Mouse (Mus musculus): Measurements from ENCODE around the gene Catip.
"Not testable (repeated sequence)": the region's sequence is repeated elsewhere in the genome, so short reads cannot be mapped to it uniquely, and the experiment has no call there.

Gene Catip

GRCm38 (mm10) chr1:74383385-74383784 lies 21.5 kb downstream of the Catip start:
- no peak for DNase-seq (ENCODE audit: low spot score in 2 of 2)

DNA sequence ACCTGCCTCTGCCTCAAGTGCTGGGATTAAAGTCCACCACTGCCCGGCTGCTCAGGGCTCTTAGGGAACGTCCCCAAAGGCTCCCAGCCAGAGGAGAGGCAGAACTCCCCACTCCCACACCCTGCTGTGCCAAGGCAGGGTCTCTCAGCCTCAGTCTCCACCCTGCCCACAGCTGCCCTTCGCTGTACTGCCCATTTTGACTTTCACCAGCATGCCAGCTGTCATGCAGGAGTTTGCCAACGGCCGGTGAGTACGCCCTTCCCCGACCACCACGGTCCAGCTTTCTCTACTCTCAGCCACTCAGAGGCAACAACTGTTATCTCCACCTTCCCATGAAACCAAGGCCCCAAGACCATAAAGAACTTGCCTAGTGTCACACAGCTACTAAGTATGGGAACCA lies 22.6 kb downstream of the Catip start:
- DNase-seq (ENCODE audit: low spot score in 2 of 2), result no peak

GRCm38 (mm10) chr1:74385064-74385463 lies 23.2 kb downstream of the Catip start:
- DNase-seq (ENCODE audit: low spot score in 2 of 2), result no peak

GRCm38 (mm10) chr1:74385531-74385930 lies 23.6 kb downstream of the Catip start:
- no peak for DNase-seq (ENCODE audit: low spot score in 2 of 2)

DNA sequence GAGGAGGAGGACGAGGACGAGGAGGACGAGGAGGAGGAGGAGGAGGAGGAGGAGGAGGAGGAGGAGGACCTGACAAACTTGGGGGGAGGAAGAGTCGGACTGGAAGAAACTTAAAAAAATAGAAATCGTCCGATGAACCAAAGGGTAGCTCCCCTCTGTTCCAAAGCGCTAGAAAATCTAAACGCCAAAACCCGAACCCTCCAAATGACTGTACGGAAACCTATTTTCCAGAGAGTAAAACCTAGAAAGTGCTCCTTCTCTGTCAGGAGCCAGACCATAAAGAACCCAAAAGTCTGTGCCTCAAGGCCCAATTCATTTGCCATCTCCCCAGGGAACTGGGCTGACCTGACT lies 24.4 kb downstream of the Catip start:
- no peak for DNase-seq (ENCODE audit: low spot score in 2 of 2)

- DNase-seq (ENCODE audit: low spot score in 2 of 2), result peak; percentile 77 to 81
These were observed 24.9 kb downstream of the Catip start for GRCm38 (mm10) chr1:74386714-74387385.

DNA sequence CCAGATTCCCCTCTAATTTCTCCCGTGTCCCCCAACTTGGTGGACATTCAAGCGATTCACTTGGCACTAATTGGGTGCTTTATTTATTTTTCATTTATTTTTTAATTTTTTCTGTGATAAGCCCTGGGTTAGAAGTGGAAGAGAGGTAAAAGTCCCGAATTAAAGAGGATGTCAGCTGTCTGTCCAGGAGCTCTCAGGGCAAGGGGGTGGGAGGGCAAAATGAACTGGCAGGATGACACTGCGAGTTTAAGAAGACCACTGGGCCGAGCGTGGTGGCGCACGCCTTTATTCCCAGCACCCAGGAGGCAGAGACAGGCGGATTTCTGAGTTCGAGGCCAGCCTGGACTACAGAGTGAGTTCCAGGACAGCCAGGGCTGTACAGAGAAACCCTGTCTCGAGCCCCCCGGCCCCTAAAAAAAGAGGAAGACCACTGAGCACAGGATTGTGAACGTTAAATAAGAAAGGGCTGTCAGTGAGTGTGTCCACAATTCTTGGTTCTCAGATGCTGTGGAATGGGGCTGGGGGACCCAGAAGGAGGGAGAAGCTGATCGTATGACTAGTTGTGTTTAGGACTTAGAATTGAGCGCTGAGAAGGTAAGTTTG lies 25.6 kb downstream of the Catip start:
- DNase-seq (ENCODE audit: low spot score in 2 of 2), result no peak

GRCm38 (mm10) chr1:74388398-74388920 lies 26.6 kb downstream of the Catip start:
- DNase-seq (ENCODE audit: low spot score in 2 of 2), result no peak

DNA sequence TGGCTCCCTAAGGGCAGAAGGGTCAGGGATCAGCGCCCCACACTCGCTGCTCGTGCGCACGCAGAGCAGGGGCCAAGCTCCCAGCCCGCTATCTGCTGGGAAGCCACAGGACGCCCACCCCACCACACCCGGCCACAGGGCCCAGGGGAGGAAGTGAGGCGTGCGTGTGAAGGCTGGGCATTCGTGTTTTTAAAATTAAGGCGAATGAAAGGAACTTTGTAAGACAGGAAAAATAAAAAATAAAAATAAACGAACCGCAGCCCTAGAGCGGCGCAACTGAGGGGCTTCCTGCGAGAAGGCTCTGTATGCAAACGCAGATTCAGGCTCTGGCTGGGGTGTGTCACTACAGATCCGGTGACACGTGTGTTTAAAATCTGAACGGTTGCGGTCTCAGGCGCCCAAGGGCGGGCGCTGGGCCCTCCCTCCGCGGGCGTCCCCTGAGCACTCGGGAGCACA lies 28.0 kb downstream of the Catip start:
- no peak for DNase-seq (ENCODE audit: low spot score in 2 of 2)

- peak in 1 of 2 experiments; percentile 41 for DNase-seq (ENCODE audit: low spot score in 2 of 2)
These were observed 28.5 kb downstream of the Catip start for GRCm38 (mm10) chr1:74390287-74390906.

- DNase-seq (ENCODE audit: low spot score in 2 of 2), result peak; percentile 86 to 91
These were observed 29.2 kb downstream of the Catip start, which contains the start of gene Ctdsp1 for GRCm38 (mm10) chr1:74390924-74391748. Gene Ctdsp1, plus strand, starts transcription at chr1:74391509.

- peak in 1 of 2 experiments; percentile 52 for DNase-seq (ENCODE audit: low spot score in 2 of 2)
These were observed 30.0 kb downstream of the Catip start for GRCm38 (mm10) chr1:74391844-74392441.

GRCm38 (mm10) chr1:74392446-74392994 lies 30.6 kb downstream of the Catip start:
- DNase-seq (ENCODE audit: low spot score in 2 of 2), result no peak

GRCm38 (mm10) chr1:74393010-74393409 lies 31.1 kb downstream of the Catip start:
- DNase-seq (ENCODE audit: low spot score in 2 of 2), result no peak

- DNase-seq (ENCODE audit: low spot score in 2 of 2), result no peak
These were observed 31.8 kb downstream of the Catip start for GRCm38 (mm10) chr1:74393697-74394096.

- no peak for DNase-seq (ENCODE audit: low spot score in 2 of 2)
These were observed 32.4 kb downstream of the Catip start for GRCm38 (mm10) chr1:74394311-74394710.

DNA sequence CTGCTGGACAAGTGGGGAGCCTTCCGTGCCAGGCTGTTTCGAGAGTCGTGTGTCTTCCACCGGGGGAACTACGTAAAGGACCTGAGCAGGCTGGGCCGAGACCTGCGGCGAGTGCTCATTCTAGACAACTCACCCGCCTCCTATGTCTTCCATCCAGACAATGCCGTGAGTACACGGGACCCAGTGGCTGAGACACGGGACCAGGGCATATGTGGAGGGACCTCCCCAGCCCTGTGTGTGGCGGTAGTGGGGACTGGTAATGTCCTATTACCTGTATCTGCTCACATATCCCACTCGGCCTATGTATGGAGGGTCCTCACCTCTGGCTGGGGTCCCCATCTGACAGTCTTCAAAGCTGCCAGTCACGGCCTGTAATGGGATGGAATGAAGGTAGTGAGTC lies 33.0 kb downstream of the Catip start:
- no peak for DNase-seq (ENCODE audit: low spot score in 2 of 2)

GRCm38 (mm10) chr1:74395290-74395689 lies 33.4 kb downstream of the Catip start:
- no peak for DNase-seq (ENCODE audit: low spot score in 2 of 2)

DNA sequence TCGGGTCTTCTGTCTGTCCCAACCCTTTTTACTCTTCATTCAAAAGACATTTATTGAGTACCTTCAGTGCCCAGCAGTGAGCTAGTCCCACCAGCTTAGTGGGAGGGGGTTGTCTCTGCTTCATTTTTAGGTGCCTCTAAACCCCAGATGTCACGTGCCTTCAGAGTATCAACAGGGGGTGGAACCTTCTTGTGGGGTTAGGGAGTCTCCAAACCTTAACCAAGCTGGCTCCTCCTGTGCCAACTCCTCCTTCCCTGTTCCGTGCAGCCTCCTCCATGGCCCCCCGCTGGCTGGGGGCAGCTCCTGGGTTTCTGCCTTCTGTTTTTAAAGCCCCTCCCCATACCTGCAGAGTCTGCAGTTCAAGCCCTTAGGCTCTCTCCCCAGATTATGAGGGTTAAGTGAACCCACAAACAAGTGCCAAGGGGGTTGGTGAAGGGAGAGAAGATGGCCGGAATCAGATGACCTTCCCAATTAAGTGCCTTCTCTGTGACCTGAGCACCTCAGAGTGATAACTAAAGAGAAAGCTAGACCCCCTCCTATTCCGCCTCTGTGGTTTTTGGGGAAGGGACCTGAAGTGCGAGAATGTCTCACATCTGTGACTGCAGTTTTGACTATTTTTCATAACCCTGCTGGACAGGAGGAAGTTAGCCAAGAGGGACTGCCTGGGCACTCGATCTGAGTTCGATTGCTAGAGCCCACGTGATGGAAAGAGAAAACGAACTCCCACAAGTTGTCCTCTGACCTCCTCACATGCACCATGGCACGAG lies 34.7 kb downstream of the Catip start:
- DNase-seq (ENCODE audit: low spot score in 2 of 2), result not testable (repeated sequence)

DNA sequence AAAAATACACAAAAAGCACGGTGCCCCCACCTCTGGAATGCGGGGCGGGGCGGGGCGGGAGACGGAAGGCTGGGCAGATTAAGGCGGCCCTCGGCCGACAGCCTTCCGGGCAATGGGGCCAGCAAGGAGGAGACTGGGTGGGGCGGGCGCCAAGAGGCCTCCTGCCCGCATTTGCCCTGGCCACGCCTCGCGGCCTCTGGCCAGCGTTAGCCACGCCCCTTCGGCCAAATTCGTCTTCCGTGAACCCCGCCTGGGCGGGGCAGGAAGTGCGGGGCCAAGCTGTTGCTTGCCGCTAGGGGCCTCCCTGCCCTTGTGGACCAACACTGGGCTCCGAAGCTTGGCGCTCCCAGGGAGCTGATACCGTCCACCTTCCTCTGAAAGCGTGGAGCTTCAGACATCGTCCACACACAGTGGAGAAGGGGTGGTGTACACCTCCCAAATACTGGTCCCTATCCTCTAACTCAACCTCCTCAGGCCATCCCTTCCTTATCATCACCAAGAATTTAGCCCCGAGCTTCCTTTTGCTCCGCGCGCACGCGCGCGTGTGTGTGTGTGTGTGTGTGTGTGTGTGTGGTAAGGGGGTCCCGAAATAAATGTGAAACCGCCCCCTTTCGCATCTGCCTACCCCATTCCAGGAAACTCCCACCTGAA lies 35.5 kb downstream of the Catip start:
- DNase-seq (ENCODE audit: low spot score in 2 of 2), result peak; percentile 86 to 93

Measured in cerebellum, postnatal 4 days (tissue).